In the genomic region with DNA sequence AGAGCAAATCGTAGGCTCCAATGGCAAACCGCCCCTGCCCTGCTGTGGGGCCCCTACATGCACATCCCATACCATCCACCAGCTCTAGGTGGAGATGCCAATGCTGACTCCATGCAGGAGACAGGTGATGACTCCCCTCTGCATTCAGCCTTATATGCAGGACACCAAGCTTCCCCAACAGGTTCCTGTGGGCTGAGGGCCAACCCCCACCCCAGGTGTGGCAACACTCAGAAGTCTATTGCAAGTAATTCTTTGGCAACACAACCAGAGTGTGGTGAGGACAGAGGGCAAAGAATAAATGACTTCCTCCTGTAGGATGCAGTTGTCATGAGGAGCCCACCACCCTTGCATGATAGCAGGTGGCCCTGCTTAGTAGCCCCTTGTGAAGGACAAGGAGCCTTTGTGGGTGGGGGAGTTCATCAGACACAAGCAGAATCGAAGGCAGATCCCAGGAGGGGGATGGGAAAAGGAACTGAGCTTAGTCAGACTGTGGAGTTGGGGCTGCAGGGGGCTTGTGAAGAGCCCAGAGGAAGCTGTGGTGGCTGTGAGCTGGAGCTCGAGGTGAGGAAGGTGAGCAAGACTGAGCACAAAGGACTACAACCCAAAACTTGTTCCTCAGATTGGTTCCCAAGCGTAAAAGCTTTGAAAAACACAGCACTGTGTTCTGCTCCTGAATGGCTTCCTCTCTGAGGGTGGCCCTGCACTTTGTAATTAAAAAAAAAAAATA, we compare ENCODE assay signal across 22 mouse cellular contexts. TPM values are rescaled to one million over a fixed set of nuclear protein-coding genes. Genes with fewer than 3 reads are reported as not detected.
DNase-seq lines count a peak whose midpoint lies in the region; ATAC-seq lines count a peak whose summit lies in the region.
"Had no signal": no experiment of that assay in that cellular context is flagged by ENCODE, and none has a peak within 500 bp of the region (broad histone marks: within the 10 kb centered on the region; RNA-seq: fewer than 3 reads in every experiment).

No protein-coding gene starts in this region.

- H3K4me3 ChIP-seq in embryonic facial prominence, embryonic 15.5 days (replicated peaks) = no peak overlapping the region
- H3K4me3 ChIP-seq in embryonic facial prominence, embryonic 10.5 days = no peak overlapping the region
- no peak overlapping the region for H3K4me3 ChIP-seq in hindbrain, embryonic 11.5 days (ENCODE audit: low read depth, low read length)
- H3K4me3 ChIP-seq: forebrain, embryonic 12.5 days; hindbrain, embryonic 13.5 days; kidney, embryonic 15.5 days; lung, embryonic 15.5 days; midbrain, embryonic 13.5 days; neural tube, embryonic 13.5 days; stomach, embryonic 15.5 days had no signal

- no peaks in the 10 kb centered on the region for H3K36me3 ChIP-seq in embryonic facial prominence, embryonic 15.5 days
- H3K36me3 ChIP-seq in embryonic facial prominence, embryonic 10.5 days (replicated peaks) = no peaks in the 10 kb centered on the region
- no peaks in the 10 kb centered on the region for H3K36me3 ChIP-seq in hindbrain, embryonic 11.5 days (ENCODE audit: control insufficient read depth, insufficient read depth, low read length)
- H3K36me3 ChIP-seq: forebrain, embryonic 12.5 days; hindbrain, embryonic 13.5 days; kidney, embryonic 15.5 days; lung, embryonic 15.5 days; midbrain, embryonic 13.5 days; neural tube, embryonic 13.5 days; stomach, embryonic 15.5 days had no signal

- no peak overlapping the region for H3K4me2 ChIP-seq in embryonic facial prominence, embryonic 15.5 days (replicated peaks)
- no peak overlapping the region for H3K4me2 ChIP-seq in hindbrain, embryonic 11.5 days (replicated peaks; ENCODE audit: low read depth, low read length)
- H3K4me2 ChIP-seq: forebrain, embryonic 12.5 days; hindbrain, embryonic 13.5 days; kidney, embryonic 15.5 days; lung, embryonic 15.5 days; midbrain, embryonic 13.5 days; neural tube, embryonic 13.5 days; stomach, embryonic 15.5 days had no signal

- H3K27me3 ChIP-seq in embryonic facial prominence, embryonic 15.5 days = no peaks in the 10 kb centered on the region
- H3K27me3 ChIP-seq in embryonic facial prominence, embryonic 10.5 days (replicated peaks; ENCODE audit: low read depth, poor library complexity, severe bottlenecking) = no peaks in the 10 kb centered on the region
- no peaks in the 10 kb centered on the region for H3K27me3 ChIP-seq in hindbrain, embryonic 11.5 days (ENCODE audit: control insufficient read depth, insufficient read depth, low read length)
- H3K27me3 ChIP-seq: forebrain, embryonic 12.5 days; hindbrain, embryonic 13.5 days; kidney, embryonic 15.5 days; lung, embryonic 15.5 days; midbrain, embryonic 13.5 days; neural tube, embryonic 13.5 days; stomach, embryonic 15.5 days had no signal

- H3K27ac ChIP-seq in embryonic facial prominence, embryonic 15.5 days (replicated peaks) = peak overlapping the region; percentile 8; the same call in 1 of the 2 replicates
- H3K27ac ChIP-seq in embryonic facial prominence, embryonic 10.5 days (replicated peaks) = no peak overlapping the region
- H3K27ac ChIP-seq in hindbrain, embryonic 11.5 days (ENCODE audit: low read depth, low read length) = no peak overlapping the region
- H3K27ac ChIP-seq: forebrain, embryonic 12.5 days; hindbrain, embryonic 13.5 days; kidney, embryonic 15.5 days; lung, embryonic 15.5 days; midbrain, embryonic 13.5 days; neural tube, embryonic 13.5 days; stomach, embryonic 15.5 days had no signal

- no peak for ATAC-seq in embryonic facial prominence, embryonic 15.5 days (ENCODE audit: insufficient number of reproducible peaks, low FRiP score, low TSS enrichment, low read depth)
- peak; percentile 63 for ATAC-seq in neutrophil, adult 5-6 weeks (ENCODE audit: extremely low read depth, insufficient number of reproducible peaks, low FRiP score, poor library complexity, severe bottlenecking)
- ATAC-seq in hindbrain, embryonic 11.5 days (ENCODE audit: low FRiP score) = no peak
- ATAC-seq: midbrain, embryonic 13.5 days had no signal

- DNase-seq in embryonic facial prominence, embryonic 10.5 days (ENCODE audit: low spot score) = no peak
- peak; percentile 24 to 31 for DNase-seq in lung, postnatal 4 days
- no peak for DNase-seq in lung, postnatal 36 days
- no peak for DNase-seq in hindbrain, embryonic 11.5 days (ENCODE audit: low spot score)
- no peak for DNase-seq in left cerebral cortex, postnatal 25 days (ENCODE audit: low spot score in 2 of 2)
- DNase-seq in urinary bladder, adult 2 months (ENCODE audit: low spot score) = no peak
- DNase-seq: adrenal gland, postnatal 25 days; cerebellum, adult 11-12 months; cerebellum, postnatal 14 days; embryo, embryonic 11 days; gastrocnemius, postnatal 10 days; heart, postnatal 10 days; right cerebral cortex, postnatal 25 days had no signal

- H3K4me1 ChIP-seq in embryonic facial prominence, embryonic 15.5 days = no peaks in the 10 kb centered on the region
- H3K4me1 ChIP-seq in embryonic facial prominence, embryonic 10.5 days = peaks cover 5% of the 10 kb centered on the region; the same call in 1 of the 2 replicates
- no peaks in the 10 kb centered on the region for H3K4me1 ChIP-seq in hindbrain, embryonic 11.5 days (replicated peaks; ENCODE audit: control insufficient read depth, insufficient read depth, low read length)
- H3K4me1 ChIP-seq: forebrain, embryonic 12.5 days; hindbrain, embryonic 13.5 days; lung, embryonic 15.5 days; midbrain, embryonic 13.5 days; neural tube, embryonic 13.5 days; stomach, embryonic 15.5 days had no signal

- H3K9me3 ChIP-seq in embryonic facial prominence, embryonic 15.5 days (replicated peaks) = no peaks in the 10 kb centered on the region
- peaks cover 8% of the 10 kb centered on the region; the same call in 1 of the 2 replicates for H3K9me3 ChIP-seq in embryonic facial prominence, embryonic 10.5 days
- H3K9me3 ChIP-seq in hindbrain, embryonic 11.5 days (ENCODE audit: control insufficient read depth, low read length) = no peaks in the 10 kb centered on the region
- H3K9me3 ChIP-seq: forebrain, embryonic 12.5 days; kidney, embryonic 15.5 days; lung, embryonic 15.5 days; midbrain, embryonic 13.5 days; stomach, embryonic 15.5 days had no signal

- WGBS in embryonic facial prominence, embryonic 15.5 days = 55% methylated on average over 5 of the region's 5 CpGs
- 62% methylated on average over 5 of the region's 5 CpGs for WGBS in embryonic facial prominence, embryonic 10.5 days
- WGBS in hindbrain, embryonic 11.5 days = 69% methylated on average over 5 of the region's 5 CpGs

- intact Hi-C loops in left cerebral cortex, postnatal 25 days (cut with DNase I) = no loop called here

- H3K9ac ChIP-seq in embryonic facial prominence, embryonic 15.5 days = no peak overlapping the region
- no peak overlapping the region for H3K9ac ChIP-seq in hindbrain, embryonic 11.5 days (ENCODE audit: low read depth, low read length)
- H3K9ac ChIP-seq: forebrain, embryonic 12.5 days; hindbrain, embryonic 13.5 days; kidney, embryonic 15.5 days; lung, embryonic 15.5 days; midbrain, embryonic 13.5 days; neural tube, embryonic 13.5 days; stomach, embryonic 15.5 days had no signal

RNA-seq across cellular contexts. Expression of gene Sept5, which starts 25.8 kb away (rescaled TPM):
- 51.1 and 64.8 TPM in 2 replicates for polyA plus RNA-seq in embryonic facial prominence, embryonic 15.5 days (2015; fragmentation: Nextera tagmentation; extraction: Ambion mirVana)
- polyA plus RNA-seq in embryonic facial prominence, embryonic 10.5 days (2016; fragmentation: Nextera tagmentation; extraction: Ambion mirVana) = 30.2 and 32.2 TPM in 2 replicates
- total RNA-seq in neutrophil, adult 5-6 weeks (2017) = 2.2 and 3.6 TPM in 2 replicates
- polyA plus RNA-seq in hindbrain, embryonic 11.5 days (2014; fragmentation: Nextera tagmentation; extraction: Ambion mirVana) = 63.4 and 64.4 TPM in 2 replicates
- total RNA-seq in left cerebral cortex, postnatal 25 days (2021) = 100 to 1,000 TPM; 961 to 977 TPM
- polyA plus RNA-seq in urinary bladder, adult 2 months (2012; rRNA removed) = 44.7 and 46.4 TPM in 2 replicates

RNA-seq across cellular contexts. Expression of gene Gm49601, which starts 29.3 kb away (rescaled TPM):
- polyA plus RNA-seq in embryonic facial prominence, embryonic 15.5 days (2015; fragmentation: Nextera tagmentation; extraction: Ambion mirVana) = 7.2 and 7.8 TPM in 2 replicates
- 3.2 and 3.6 TPM in 2 replicates for polyA plus RNA-seq in embryonic facial prominence, embryonic 10.5 days (2016; fragmentation: Nextera tagmentation; extraction: Ambion mirVana)
- 2.3 and 4.8 TPM in 2 replicates for total RNA-seq in neutrophil, adult 5-6 weeks (2017)
- polyA plus RNA-seq in hindbrain, embryonic 11.5 days (2014; fragmentation: Nextera tagmentation; extraction: Ambion mirVana) = 3.9 and 6.0 TPM in 2 replicates
- 100 to 1,000 TPM; 258 to 268 TPM for total RNA-seq in left cerebral cortex, postnatal 25 days (2021)
- polyA plus RNA-seq in urinary bladder, adult 2 months (2012; rRNA removed) = 11.8 and 15.0 TPM in 2 replicates

RNA-seq across cellular contexts. Expression of gene Gp1bb, which starts 33.3 kb away (rescaled TPM):
- 2.6 and 2.8 TPM in 2 replicates for polyA plus RNA-seq in embryonic facial prominence, embryonic 15.5 days (2015; fragmentation: Nextera tagmentation; extraction: Ambion mirVana)
- polyA plus RNA-seq in embryonic facial prominence, embryonic 10.5 days (2016; fragmentation: Nextera tagmentation; extraction: Ambion mirVana) = 2.6 and 3.5 TPM in 2 replicates
- 4.8 and 5.4 TPM in 2 replicates for total RNA-seq in neutrophil, adult 5-6 weeks (2017)
- 8.9 and 9.5 TPM in 2 replicates for polyA plus RNA-seq in hindbrain, embryonic 11.5 days (2014; fragmentation: Nextera tagmentation; extraction: Ambion mirVana)
- 1 to 10 TPM; 1.4 to 2.6 TPM for total RNA-seq in left cerebral cortex, postnatal 25 days (2021)
- polyA plus RNA-seq in urinary bladder, adult 2 months (2012; rRNA removed) = 0.55 and 0.59 TPM in 2 replicates
- total RNA-seq: adrenal gland, postnatal 25 days; gastrocnemius, postnatal 10 days had no signal

Comparison
In these comparisons a context has a peak if more than half of its experiments do, and no peak if none do; other contexts are left out.
1. DNase-seq: peak in lung, postnatal 4 days (2 of 2); none in embryonic facial prominence, embryonic 10.5 days (single experiment), lung, postnatal 36 days (single experiment), hindbrain, embryonic 11.5 days (single experiment), left cerebral cortex, postnatal 25 days (0 of 2) and urinary bladder, adult 2 months (single experiment).